ENCODE assay signal across 27 mouse cellular contexts in genomic region chr12:15542486-15542885, GRCm38 (mm10).
"Had no signal": no experiment of that assay in that cellular context is flagged by ENCODE, and none has a peak within 500 bp of the region (broad histone marks: within the 10 kb centered on the region; RNA-seq: fewer than 3 reads in every experiment).

No protein-coding gene starts in this region.

- H3K27ac ChIP-seq: heart, adult 2 months; heart, embryonic 13.5 days; heart, embryonic 15.5 days; hindbrain, embryonic 13.5 days; hindbrain, embryonic 15.5 days; hindbrain, postnatal 0 days; layer of hippocampus, adult 2 months; left cerebral cortex, adult 2 months; limb, embryonic 10.5 days; limb, embryonic 12.5 days; liver, embryonic 13.5 days; liver, embryonic 15.5 days had no signal

- H3K9me3 ChIP-seq: heart, embryonic 13.5 days; heart, embryonic 15.5 days; hindbrain, embryonic 13.5 days; hindbrain, embryonic 15.5 days; limb, embryonic 10.5 days; limb, embryonic 12.5 days; liver, embryonic 13.5 days; liver, embryonic 15.5 days had no signal

- DNase-seq: gastrocnemius, postnatal 14 days; gastrocnemius, postnatal 36 days; heart, adult 11 months; heart, adult 2 months; heart, postnatal 14 days; heart, postnatal 36 days; kidney, adult 11 months; kidney, adult 2 months; kidney, adult 9 months; kidney, postnatal 10 days; kidney, postnatal 25 days; kidney, postnatal 4 days; liver; liver, embryonic 13.5 days had no signal

- H3K4me3 ChIP-seq: heart, adult 2 months; heart, embryonic 13.5 days; heart, embryonic 15.5 days; hindbrain, embryonic 13.5 days; hindbrain, embryonic 15.5 days; layer of hippocampus, adult 2 months; left cerebral cortex, adult 2 months; limb, embryonic 10.5 days; limb, embryonic 12.5 days; liver, embryonic 13.5 days; liver, embryonic 15.5 days had no signal

- H3K9ac ChIP-seq: heart, embryonic 13.5 days; heart, embryonic 15.5 days; hindbrain, embryonic 13.5 days; hindbrain, embryonic 15.5 days; limb, embryonic 12.5 days; liver, embryonic 13.5 days; liver, embryonic 15.5 days had no signal

- H3K4me2 ChIP-seq: heart, embryonic 11.5 days; heart, embryonic 13.5 days; heart, embryonic 15.5 days; hindbrain, embryonic 13.5 days; hindbrain, embryonic 15.5 days; limb, embryonic 12.5 days; liver, embryonic 11.5 days; liver, embryonic 13.5 days; liver, embryonic 15.5 days had no signal

- H3K36me3 ChIP-seq: heart, embryonic 13.5 days; heart, embryonic 15.5 days; hindbrain, embryonic 13.5 days; hindbrain, embryonic 15.5 days; limb, embryonic 10.5 days; limb, embryonic 12.5 days; liver, embryonic 13.5 days; liver, embryonic 15.5 days had no signal

- ATAC-seq: hindbrain, postnatal 0 days; intestine, embryonic 16.5 days had no signal

- H3K27me3 ChIP-seq: heart, embryonic 13.5 days; heart, embryonic 15.5 days; hindbrain, embryonic 13.5 days; hindbrain, embryonic 15.5 days; limb, embryonic 12.5 days; liver, embryonic 13.5 days; liver, embryonic 15.5 days had no signal

- H3K4me1 ChIP-seq: hindbrain, embryonic 13.5 days; hindbrain, embryonic 15.5 days; limb, embryonic 10.5 days; limb, embryonic 12.5 days; liver, embryonic 13.5 days; liver, embryonic 15.5 days had no signal
